Mouse (Mus musculus) limb, embryonic 14.5 days (tissue): ENCODE data around the gene Dbp. TPM values are rescaled to one million over a fixed set of nuclear protein-coding genes. Genes with fewer than 3 reads are reported as not detected.

Source experiments
- ATAC-seq: fragments of 200-750 bp; cut with Nextera tagmentation; 2 replicates; pipeline ENCODE4 v1.8.0; 2017; ENCODE audit warnings: low read depth, moderate number of reproducible peaks, moderate TSS enrichment; ENCODE audit not compliant: low FRiP score
- DNase-seq: peaks from one replicate; pipeline ENCODE4 v3.0.0-alpha.2; 2015; ENCODE audit warnings: low spot score
- H3K27ac ChIP-seq: fragments of 300-500 bp; sonication (generic); replicated peaks from 2 replicates; pipeline ENCODE4 v1.5.1; 2014; ENCODE audit warnings: low read depth, mild to moderate bottlenecking, low read length, moderate library complexity, mixed read lengths
- H3K27me3 ChIP-seq: fragments of 300-500 bp; sonication (generic); 2 replicates; pipeline ENCODE4 v1.6.1; 2014; ENCODE audit warnings: low read length, mixed read lengths; ENCODE audit not compliant: control insufficient read depth, insufficient read depth
- H3K36me3 ChIP-seq: fragments of 300-500 bp; sonication (generic); 2 replicates; pipeline ENCODE4 v1.6.1; 2014; ENCODE audit warnings: mild to moderate bottlenecking, low read length, moderate library complexity, mixed read lengths; ENCODE audit not compliant: control insufficient read depth, insufficient read depth
- H3K4me1 ChIP-seq: fragments of 300-500 bp; sonication (generic); 2 replicates; pipeline ENCODE4 v1.6.1; 2014; ENCODE audit warnings: antibody characterized with exemption, low read length, mixed read lengths; ENCODE audit not compliant: control insufficient read depth, insufficient read depth
- H3K4me2 ChIP-seq: fragments of 300-500 bp; sonication (generic); replicated peaks from 2 replicates; pipeline ENCODE4 v1.6.1; 2014; ENCODE audit warnings: low read depth, mild to moderate bottlenecking, low read length, moderate library complexity; ENCODE audit not compliant: severe bottlenecking
- H3K4me3 ChIP-seq: fragments of 300-500 bp; sonication (generic); replicated peaks from 2 replicates; pipeline ENCODE4 v1.5.1; 2014; ENCODE audit warnings: low read length
- H3K9ac ChIP-seq: fragments of 300-500 bp; sonication (generic); 2 replicates; pipeline ENCODE4 v1.6.1; 2014; ENCODE audit warnings: mild to moderate bottlenecking, low read depth, low read length, moderate library complexity; ENCODE audit not compliant: severe bottlenecking
- H3K9me3 ChIP-seq: fragments of 300-500 bp; sonication (generic); 2 replicates; pipeline ENCODE4 v1.6.1; 2016; ENCODE audit warnings: low read length; ENCODE audit not compliant: control insufficient read depth
- POLR2A ChIP-seq: fragments of 200-500 bp; IDR thresholded peaks from 2 replicates; pipeline ENCODE4 v1.8.0; 2012; ENCODE audit warnings: inconsistent platforms, mild to moderate bottlenecking, moderate library complexity, borderline replicate concordance; ENCODE audit not compliant: insufficient read depth, insufficient read length; ENCODE audit errors: extremely low read depth
- WGBS: fragments of 180-500 bp; shearing (Covaris S2); extraction: QIAGEN DNeasy Blood & Tissue Kit; methylation state at CpG from one replicate; pipeline ENCODE4 v1.1.7; 2014; 5-methylcytosine and 5-hydroxymethylcytosine counted together
- polyA plus RNA-seq, 2 experiments: library from polyadenylated mRNA; depleted of rRNA in 1 of 2; stranded (reverse) in 1 of 2; unstranded in 1 of 2; fragments of >200 nt; fragmentation: Nextera tagmentation in 1 of 2; extraction: Ambion mirVana in 1 of 2; gene quantifications; 2 replicates each; pipeline versions ENCODE4 v1.2.1 to v1.2.3; 2012 to 2014

The Dbp gene
- polyA plus RNA-seq, 2 experiments, result 7.0 to 15.1 TPM

DNA sequence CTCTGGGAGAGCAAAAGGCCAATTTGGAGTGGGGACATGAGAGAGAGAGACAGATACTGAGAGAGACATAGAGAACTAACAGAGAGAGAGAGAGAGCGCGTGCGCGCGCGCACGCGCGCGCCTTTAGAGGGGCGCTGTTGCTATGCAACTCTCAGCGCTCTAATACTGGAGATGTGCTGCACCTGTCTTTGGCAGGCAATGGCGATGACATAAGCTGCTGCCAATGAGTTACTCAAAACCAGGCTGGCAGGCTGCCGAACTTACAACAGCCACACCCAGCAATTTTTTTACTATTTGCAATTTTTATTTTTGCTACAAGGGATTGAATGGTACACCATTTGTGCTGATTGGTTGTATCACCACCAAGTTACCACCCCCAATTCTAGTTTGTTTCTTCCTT is 37.1 kb upstream of the Dbp start:
- Histone ChIP-seq H3K27ac (no peak overlapping the region), H3K27me3 (no peaks in the 10 kb centered on the region), H3K9ac (no peak overlapping the region), H3K4me1 (no peaks in the 10 kb centered on the region), H3K9me3 (no peaks in the 10 kb centered on the region), H3K4me3 (no peak overlapping the region), H3K36me3 (no peaks in the 10 kb centered on the region), H3K4me2 (no peak overlapping the region)
- no peak for ATAC-seq
- no peak for DNase-seq
- TF ChIP-seq POLR2A, result no peak
- WGBS, result 66% methylated on average over 14 of the region's 14 CpGs

DNA sequence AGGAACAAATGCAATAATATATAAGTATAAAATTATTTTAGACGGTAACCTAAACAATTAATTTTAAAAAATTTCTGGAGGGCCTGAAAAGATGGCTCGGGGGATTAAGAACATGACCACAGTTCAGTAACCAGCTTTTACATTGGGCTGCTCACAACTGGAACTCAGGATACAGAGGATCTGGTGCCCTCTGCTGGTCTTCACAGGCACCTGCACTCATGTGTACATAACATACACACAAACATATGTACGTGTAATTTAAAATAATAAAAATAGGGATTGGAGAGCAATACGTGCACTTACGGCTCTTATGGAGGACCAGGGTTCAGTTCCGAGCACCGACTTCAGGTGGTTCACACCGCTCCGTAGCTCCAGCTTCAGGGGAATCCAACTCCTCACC is 36.0 kb upstream of the Dbp start:
- no peak overlapping the region for H3K4me3 ChIP-seq
- no peak overlapping the region for H3K4me2 ChIP-seq
- no peaks in the 10 kb centered on the region for H3K9me3 ChIP-seq
- 95% methylated on average over 9 of the region's 9 CpGs for WGBS
- no peaks in the 10 kb centered on the region for H3K4me1 ChIP-seq
- no peak for DNase-seq
- TF ChIP-seq POLR2A, result no peak
- no peak overlapping the region for H3K9ac ChIP-seq
- H3K27me3 ChIP-seq, result no peaks in the 10 kb centered on the region
- H3K27ac ChIP-seq, result no peak overlapping the region
- no peak for ATAC-seq
- no peaks in the 10 kb centered on the region for H3K36me3 ChIP-seq

DNA sequence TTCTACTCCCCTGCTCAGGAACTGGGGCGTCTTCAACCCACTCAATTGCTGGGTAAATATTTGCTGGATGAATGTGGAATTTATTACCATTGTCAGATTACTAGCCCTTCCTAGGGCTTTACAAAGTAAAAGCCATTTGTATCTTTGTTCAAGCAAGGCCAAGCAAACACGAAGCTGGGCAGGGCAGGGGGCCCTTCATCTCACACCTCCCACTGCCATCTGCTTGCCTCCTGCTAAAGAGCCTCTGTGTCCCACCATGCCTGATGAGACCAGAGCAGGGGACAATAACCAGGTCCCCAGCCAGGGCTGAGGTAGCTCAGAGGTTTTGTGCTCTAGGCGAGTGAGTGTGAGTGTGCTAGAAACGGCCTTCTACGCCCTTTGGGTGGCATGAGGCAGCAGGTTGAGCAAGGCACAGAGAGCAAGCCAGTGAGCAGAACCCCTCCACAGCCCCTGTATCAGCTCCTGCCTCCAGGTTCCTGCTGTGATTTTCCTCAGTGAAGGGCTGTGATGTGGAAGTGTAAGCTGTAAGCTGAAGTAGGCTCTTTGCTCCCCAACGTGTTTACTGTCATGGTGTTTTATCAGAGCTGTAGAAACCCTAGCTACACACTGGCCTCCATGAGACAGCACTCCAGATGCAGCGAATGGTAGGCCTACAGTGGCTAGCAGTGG is 27.1 kb upstream of the Dbp start:
- TF ChIP-seq POLR2A, result no peak
- no peak for DNase-seq
- no peaks in the 10 kb centered on the region for H3K36me3 ChIP-seq
- H3K9ac ChIP-seq, result no peak overlapping the region
- no peaks in the 10 kb centered on the region for H3K9me3 ChIP-seq
- no peak overlapping the region for H3K4me3 ChIP-seq
- no peak overlapping the region for H3K27ac ChIP-seq
- H3K27me3 ChIP-seq, result no peaks in the 10 kb centered on the region
- ATAC-seq, result no peak
- WGBS, result 67% methylated on average over 7 of the region's 7 CpGs
- no peak overlapping the region for H3K4me2 ChIP-seq
- no peaks in the 10 kb centered on the region for H3K4me1 ChIP-seq

- H3K4me1 ChIP-seq, result no peaks in the 10 kb centered on the region
- no peak for TF ChIP-seq POLR2A
- no peak overlapping the region for H3K4me3 ChIP-seq
- H3K4me2 ChIP-seq, result no peak overlapping the region
- H3K36me3 ChIP-seq, result no peaks in the 10 kb centered on the region
- H3K27ac ChIP-seq, result no peak overlapping the region
- ATAC-seq (no peak), DNase-seq (no peak)
- H3K9ac ChIP-seq, result no peak overlapping the region
- no peaks in the 10 kb centered on the region for H3K27me3 ChIP-seq
- WGBS, result 92% methylated on average over 12 of the region's 14 CpGs
- no peaks in the 10 kb centered on the region for H3K9me3 ChIP-seq
These were observed 26.4 kb upstream of the Dbp start for GRCm38 (mm10) chr7:45678513-45678912.

DNA sequence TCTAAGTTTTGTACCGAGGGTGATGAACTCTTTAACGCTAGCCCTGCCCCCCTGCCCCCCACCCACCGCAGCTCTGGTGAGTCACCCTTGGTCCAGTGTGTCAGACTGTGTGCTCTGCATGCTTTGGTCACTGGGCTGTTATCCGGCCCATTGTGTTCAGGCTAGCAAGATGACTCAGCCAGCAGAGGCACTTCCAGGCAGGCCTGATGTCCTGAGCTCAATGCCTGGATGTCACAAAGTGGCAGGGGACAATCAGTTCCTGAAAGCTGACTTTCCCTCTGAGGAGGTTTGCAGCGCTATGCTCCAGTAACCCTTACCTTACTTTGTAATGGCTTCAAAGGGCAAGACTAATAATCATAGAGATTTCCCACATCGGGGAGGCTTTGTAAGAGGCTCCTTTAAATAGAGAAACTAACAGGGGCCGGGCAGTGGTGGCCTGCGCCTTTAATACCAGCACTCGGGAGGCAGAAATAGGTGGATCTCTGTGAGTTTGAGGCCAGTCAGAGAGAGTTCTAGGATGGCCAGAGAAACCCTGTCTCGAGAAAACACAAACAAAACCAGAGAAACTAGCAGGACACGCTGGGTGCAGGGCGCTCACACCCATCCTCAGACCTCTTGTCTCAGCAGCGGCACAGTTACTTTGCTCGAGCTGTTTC is 24.8 kb upstream of the Dbp start:
- Histone ChIP-seq H3K4me3 (no peak overlapping the region), H3K9me3 (no peaks in the 10 kb centered on the region), H3K27ac (no peak overlapping the region), H3K9ac (no peak overlapping the region), H3K27me3 (no peaks in the 10 kb centered on the region), H3K36me3 (no peaks in the 10 kb centered on the region), H3K4me1 (0 out of 2 replicates have a peak, but pooled peaks cover under 1% of the 10 kb centered on the region), H3K4me2 (no peak overlapping the region)
- TF ChIP-seq POLR2A, result no peak
- ATAC-seq (no peak), DNase-seq (no peak)
- 78% methylated on average over 14 of the region's 14 CpGs for WGBS
